Mouse (Mus musculus): ENCODE measurements around the gene Sapcd2. TPM values are rescaled to one million over a fixed set of nuclear protein-coding genes. Genes with fewer than 3 reads are reported as not detected.

Gene Sapcd2
- polyA plus RNA-seq, 2 experiments from 2014 or later, result 0.58 to 1.2 TPM

DNA sequence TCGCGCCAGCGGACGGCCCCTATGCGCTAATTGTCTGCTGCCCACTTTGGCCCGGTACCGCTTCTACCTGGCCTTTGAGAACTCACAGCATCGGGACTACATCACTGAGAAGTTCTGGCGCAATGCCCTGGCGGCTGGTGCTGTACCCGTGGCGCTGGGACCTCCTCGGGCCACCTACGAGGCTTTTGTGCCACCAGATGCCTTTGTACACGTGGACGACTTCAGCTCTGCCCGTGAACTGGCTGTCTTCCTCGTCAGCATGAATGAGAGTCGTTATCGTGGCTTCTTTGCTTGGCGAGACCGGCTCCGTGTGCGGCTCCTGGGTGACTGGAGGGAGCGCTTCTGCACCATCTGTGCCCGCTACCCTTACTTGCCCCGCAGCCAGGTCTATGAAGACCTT, 53.4 kb downstream of the Sapcd2 start:
- ATAC-seq, result no peak

- ATAC-seq, result peak; percentile 48
Observed at GRCm38 (mm10) chr2:25426721-25427191, 54.6 kb downstream of the Sapcd2 start.

DNA sequence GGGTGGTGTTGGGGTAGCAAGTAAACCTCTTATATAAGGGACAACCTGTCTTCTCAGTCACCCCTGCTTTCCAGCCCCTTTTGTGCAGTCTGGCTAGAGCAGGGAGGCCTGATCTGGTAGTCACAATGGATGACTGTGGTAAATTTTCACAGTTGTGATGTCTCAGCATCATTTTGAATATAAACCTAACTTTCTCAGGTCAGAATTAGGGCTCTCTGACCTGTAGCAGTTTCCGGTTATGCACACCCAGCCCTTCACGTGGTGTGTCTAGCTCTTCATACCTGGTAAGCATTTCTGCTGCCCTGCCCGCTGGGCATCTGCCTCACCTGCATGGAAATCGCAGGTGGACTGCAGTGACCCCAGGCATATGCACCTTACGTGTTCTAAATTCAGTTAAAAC, 55.1 kb downstream of the Sapcd2 start:
- ATAC-seq, result no peak

Other genes starting within 250 kb of the Sapcd2 start
- gene Nrarp, start 191.6 kb upstream of the Sapcd2 start, polyA plus RNA-seq (2017; shearing (Covaris generic)), result under 1 TPM in 1 of 2 experiments, not detected in 1; 0.28 TPM
- gene Tor4a, start 175.4 kb upstream of the Sapcd2 start, polyA plus RNA-seq (2017; shearing (Covaris generic)), result 10 to 100 TPM; 60.5 to 94.3 TPM
- gene Nelfb, start 160.8 kb upstream of the Sapcd2 start, polyA plus RNA-seq (2017; shearing (Covaris generic)), result 10 to 100 TPM; 48.2 to 55.8 TPM
- not detected for gene Stpg3, start 157.7 kb upstream of the Sapcd2 start, polyA plus RNA-seq (2017; shearing (Covaris generic))
- not detected for gene Fam166a, start 153.6 kb upstream of the Sapcd2 start, polyA plus RNA-seq (2017; shearing (Covaris generic))
- 100 to 1,000 TPM in 1 of 2 experiments, 10 to 100 TPM in 1; 94.5 to 120 TPM for gene Tubb4b, start 147.6 kb upstream of the Sapcd2 start, polyA plus RNA-seq (2017; shearing (Covaris generic))
- not detected for gene Slc34a3, start 138.0 kb upstream of the Sapcd2 start, polyA plus RNA-seq (2017; shearing (Covaris generic))
- not detected for gene Rnf224, start 135.5 kb upstream of the Sapcd2 start, polyA plus RNA-seq (2017; shearing (Covaris generic))
- gene Rnf208, start 130.1 kb upstream of the Sapcd2 start, polyA plus RNA-seq (2017; shearing (Covaris generic)), result under 1 TPM; 0.38 to 0.57 TPM
- gene Cysrt1, start 129.9 kb upstream of the Sapcd2 start, polyA plus RNA-seq (2017; shearing (Covaris generic)), result not detected
- gene AL732309.1, start 125.5 kb upstream of the Sapcd2 start, polyA plus RNA-seq (2017; shearing (Covaris generic)), result 1 to 10 TPM; 5.9 to 7.1 TPM
- gene Tmem203, start 116.9 kb upstream of the Sapcd2 start, polyA plus RNA-seq (2017; shearing (Covaris generic)), result 10 to 100 TPM in 1 of 2 experiments, 1 to 10 TPM in 1; 9.5 to 10.4 TPM
- gene Tprn, start 109.7 kb upstream of the Sapcd2 start, polyA plus RNA-seq (2017; shearing (Covaris generic)), result 1 to 10 TPM; 1.8 to 3.8 TPM
- gene Ssna1, start 99.9 kb upstream of the Sapcd2 start, polyA plus RNA-seq (2017; shearing (Covaris generic)), result 100 to 1,000 TPM; 124 to 131 TPM
- 10 to 100 TPM; 34.8 to 54.1 TPM for gene Anapc2, start 99.8 kb upstream of the Sapcd2 start, polyA plus RNA-seq (2017; shearing (Covaris generic))
- gene Tmem210, start 84.2 kb upstream of the Sapcd2 start, polyA plus RNA-seq (2017; shearing (Covaris generic)), result not detected
- gene Lrrc26, start 82.4 kb upstream of the Sapcd2 start, polyA plus RNA-seq (2017; shearing (Covaris generic)), result not detected
- gene Grin1, start 53.1 kb upstream of the Sapcd2 start, polyA plus RNA-seq (2017; shearing (Covaris generic)), result not detected
- 10 to 100 TPM; 21.7 to 32.4 TPM for gene Man1b1, start 40.0 kb upstream of the Sapcd2 start, polyA plus RNA-seq (2017; shearing (Covaris generic))
- 10 to 100 TPM; 15.5 to 24.6 TPM for gene Dpp7, start 16.0 kb upstream of the Sapcd2 start, polyA plus RNA-seq (2017; shearing (Covaris generic))
- 10 to 100 TPM; 18.0 to 18.8 TPM for gene Uap1l1, start 6.6 kb upstream of the Sapcd2 start, polyA plus RNA-seq (2017; shearing (Covaris generic))
- gene Entpd2, start 23.6 kb downstream of the Sapcd2 start, polyA plus RNA-seq (2017; shearing (Covaris generic)), result not detected
- gene Npdc1, start 27.0 kb downstream of the Sapcd2 start, polyA plus RNA-seq (2017; shearing (Covaris generic)), result 1 to 10 TPM; 1.4 to 2.3 TPM
- gene Fut7, start 50.9 kb downstream of the Sapcd2 start, polyA plus RNA-seq (2017; shearing (Covaris generic)), result 10 to 100 TPM in 1 of 2 experiments, 1 to 10 TPM in 1; 4.0 to 11.7 TPM
- 10 to 100 TPM; 31.9 to 45.3 TPM for gene Abca2, start 56.4 kb downstream of the Sapcd2 start, polyA plus RNA-seq (2017; shearing (Covaris generic))
- gene Clic3, start 84.5 kb downstream of the Sapcd2 start, polyA plus RNA-seq (2017; shearing (Covaris generic)), result 1 to 10 TPM; 1.2 to 2.2 TPM
- 100 to 1,000 TPM in 1 of 2 experiments, 10 to 100 TPM in 1; 74.7 to 102 TPM for gene Paxx, start 88.8 kb downstream of the Sapcd2 start, polyA plus RNA-seq (2017; shearing (Covaris generic))
- not detected for gene Ptgds, start 97.7 kb downstream of the Sapcd2 start, polyA plus RNA-seq (2017; shearing (Covaris generic))
- not detected for gene Lcn12, start 121.6 kb downstream of the Sapcd2 start, polyA plus RNA-seq (2017; shearing (Covaris generic))
- gene Fbxw5, start 128.4 kb downstream of the Sapcd2 start, polyA plus RNA-seq (2017; shearing (Covaris generic)), result 100 to 1,000 TPM in 1 of 2 experiments, 10 to 100 TPM in 1; 60.7 to 143 TPM
- gene C8g, start 129.4 kb downstream of the Sapcd2 start, polyA plus RNA-seq (2017; shearing (Covaris generic)), result 1 to 10 TPM; 4.5 to 4.6 TPM
- gene Traf2, start 174.6 kb downstream of the Sapcd2 start, polyA plus RNA-seq (2017; shearing (Covaris generic)), result 100 to 1,000 TPM in 1 of 2 experiments, 10 to 100 TPM in 1; 83.7 to 125 TPM
- 100 to 1,000 TPM; 257 to 281 TPM for gene Edf1, start 185.5 kb downstream of the Sapcd2 start, polyA plus RNA-seq (2017; shearing (Covaris generic))
- gene Mamdc4, start 202.5 kb downstream of the Sapcd2 start, polyA plus RNA-seq (2017; shearing (Covaris generic)), result 1 to 10 TPM; 1.6 to 4.7 TPM
- 10 to 100 TPM; 53.9 to 66.8 TPM for gene Phpt1, start 202.9 kb downstream of the Sapcd2 start, polyA plus RNA-seq (2017; shearing (Covaris generic))
- not detected for gene Ajm1, start 209.4 kb downstream of the Sapcd2 start, polyA plus RNA-seq (2017; shearing (Covaris generic))
- gene Rabl6, start 236.2 kb downstream of the Sapcd2 start, polyA plus RNA-seq (2017; shearing (Covaris generic)), result 10 to 100 TPM; 17.0 to 20.1 TPM
- gene Ccdc183, start 245.4 kb downstream of the Sapcd2 start, polyA plus RNA-seq (2017; shearing (Covaris generic)), result not detected
- gene Tmem141, start 249.7 kb downstream of the Sapcd2 start, polyA plus RNA-seq (2017; shearing (Covaris generic)), result under 1 TPM in 1 of 2 experiments, not detected in 1; 0.94 TPM